Mouse (Mus musculus) gastrocnemius, postnatal 4 days (tissue): ENCODE data around the gene Atxn7l1. TPM values are rescaled to one million over a fixed set of nuclear protein-coding genes. Genes with fewer than 3 reads are reported as not detected.

Experiments used
- DNase-seq, 2 experiments: peaks; one replicate each; pipeline ENCODE4 v3.0.0; 2021 to 2022; ENCODE audit warnings: low spot score in 2 of 2, mixed read lengths in 2 of 2
- total RNA-seq, 2 experiments: library from RNA; stranded (reverse); gene quantifications; 2 replicates each; pipeline ENCODE4 v1.2.3; 2021

Atxn7l1 gene
- total RNA-seq, 2 experiments from 2014 or later: 28.0 to 29.2 TPM

DNA sequence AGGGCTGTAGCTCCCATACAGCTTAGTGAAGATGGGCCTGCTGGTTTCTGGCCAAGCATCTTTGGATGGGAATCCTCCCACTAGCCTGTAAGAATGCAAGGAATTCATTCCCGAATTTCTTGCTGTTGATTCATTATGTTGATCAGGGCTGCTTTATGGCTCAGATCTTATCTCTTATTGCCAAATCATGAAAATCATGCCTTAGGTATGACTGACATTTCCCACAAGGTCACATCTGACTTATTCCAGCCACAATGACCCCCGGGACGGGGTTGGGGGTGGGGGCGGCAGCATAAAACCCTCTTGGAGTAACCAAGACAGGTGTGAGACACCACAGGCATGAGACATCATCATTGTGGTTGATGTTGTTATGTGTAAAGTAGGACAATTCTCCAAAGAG, 34.4 kb downstream of the Atxn7l1 start:
- no peak for DNase-seq

DNA sequence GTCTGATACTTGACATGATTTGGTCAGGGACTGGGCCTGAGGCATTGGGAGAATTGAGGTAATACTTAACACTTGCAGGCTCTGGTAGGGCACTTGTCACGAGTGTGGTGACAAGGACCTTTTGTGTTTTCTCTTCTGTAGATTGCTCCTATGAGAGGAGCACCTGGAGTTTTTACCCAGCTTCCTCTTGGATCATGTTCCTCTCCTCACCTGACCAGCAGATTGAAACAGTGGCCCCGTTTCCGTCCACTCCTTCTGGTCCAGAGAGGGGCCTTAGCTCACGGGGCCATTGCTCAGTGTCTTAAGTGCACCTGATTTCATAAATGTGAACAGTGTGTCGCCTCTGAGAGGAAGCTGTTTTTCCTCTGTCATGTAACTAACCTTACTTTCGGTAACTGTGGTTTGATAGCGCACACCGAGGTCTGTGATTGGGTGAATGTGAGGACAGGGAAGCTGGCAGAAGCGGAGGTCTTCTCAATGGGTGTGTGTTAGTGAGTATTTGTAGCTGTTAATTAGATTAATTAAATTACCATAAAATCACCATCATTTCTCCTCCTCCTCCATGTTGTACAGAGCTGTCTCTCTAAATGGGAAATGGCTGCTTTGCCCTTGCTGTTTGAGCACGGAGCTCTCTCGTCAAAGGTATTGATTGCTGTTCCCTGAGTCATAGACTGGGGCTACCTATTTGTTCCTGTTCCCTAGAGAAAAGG, 35.1 kb downstream of the Atxn7l1 start:
- no peak for DNase-seq

DNA sequence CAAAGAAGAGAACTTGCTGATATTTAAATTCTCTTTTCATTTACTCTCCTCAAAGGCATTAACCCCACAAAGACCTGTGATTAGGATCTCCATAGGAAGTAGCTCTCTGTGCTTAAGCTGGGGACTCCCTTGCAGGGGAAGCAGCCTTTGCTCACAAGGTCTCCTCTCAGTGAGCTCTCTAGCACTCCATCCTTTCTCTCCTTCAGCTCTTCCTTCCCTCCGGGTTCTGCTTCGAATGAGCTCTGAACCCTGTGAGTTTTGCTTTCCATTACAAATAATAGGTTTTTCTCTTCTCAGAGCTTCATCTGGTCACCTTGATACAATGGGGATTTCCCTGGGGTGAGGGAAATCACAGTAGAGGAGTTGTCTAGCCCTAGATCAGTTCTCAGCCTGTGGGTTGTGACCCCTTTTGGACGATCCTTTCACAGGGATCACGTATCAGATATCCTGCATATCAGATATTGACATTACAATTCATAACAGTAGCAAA, 35.7 kb downstream of the Atxn7l1 start:
- no peak for DNase-seq

DNA sequence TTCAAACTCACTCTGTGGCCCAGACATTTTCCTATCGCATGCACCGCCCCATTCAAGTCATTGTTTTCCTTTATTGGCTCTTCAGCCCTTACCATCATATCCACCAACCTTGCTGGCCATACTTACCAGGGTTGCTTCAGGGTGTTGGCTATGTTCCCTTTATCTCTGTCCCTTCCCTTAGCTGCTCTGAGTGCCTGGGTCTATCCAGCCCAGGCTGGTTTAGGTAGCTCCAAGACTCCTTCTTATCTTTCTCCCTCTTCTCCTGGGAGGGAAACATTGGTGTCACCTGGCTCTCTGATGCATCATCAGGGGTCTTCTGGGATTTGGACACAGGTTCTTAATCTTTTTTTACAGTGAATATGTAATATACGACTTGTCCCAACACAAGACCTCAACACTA, 36.6 kb downstream of the Atxn7l1 start:
- no peak for DNase-seq

DNA sequence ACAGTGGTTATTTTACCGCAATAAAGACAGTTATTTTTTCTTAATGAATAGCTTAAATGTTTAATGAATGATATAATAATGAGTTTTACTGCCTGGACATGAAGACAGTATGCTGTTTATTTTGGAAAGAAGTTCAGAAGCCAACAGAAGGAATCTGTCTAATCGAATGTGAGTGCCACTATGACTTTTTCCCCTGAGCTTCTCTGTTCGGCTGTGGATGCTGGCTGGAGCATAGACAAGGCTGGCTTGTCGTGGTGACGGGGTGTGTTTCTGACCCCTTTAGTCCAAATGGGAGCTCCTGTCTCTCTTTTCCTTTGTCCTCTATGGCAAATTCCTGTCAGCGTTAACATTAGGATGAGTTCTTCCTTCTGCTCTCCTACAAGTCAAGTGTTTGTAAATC, 37.6 kb downstream of the Atxn7l1 start:
- no peak for DNase-seq

- no peak for DNase-seq
These were observed 38.8 kb downstream of the Atxn7l1 start for GRCm38 (mm10) chr12:33186331-33186730.

GRCm38 (mm10) chr12:33190133-33190532, 42.6 kb downstream of the Atxn7l1 start:
- DNase-seq: no peak

- no peak for DNase-seq
These were observed 43.1 kb downstream of the Atxn7l1 start for GRCm38 (mm10) chr12:33190633-33191032.

- peak in 1 of 2 experiments; percentile 48 for DNase-seq
These were observed 46.0 kb downstream of the Atxn7l1 start for GRCm38 (mm10) chr12:33193408-33193901.

GRCm38 (mm10) chr12:33195175-33195574, 47.7 kb downstream of the Atxn7l1 start:
- DNase-seq: no peak

- no peak for DNase-seq
These were observed 49.8 kb downstream of the Atxn7l1 start for GRCm38 (mm10) chr12:33197287-33197686.

DNA sequence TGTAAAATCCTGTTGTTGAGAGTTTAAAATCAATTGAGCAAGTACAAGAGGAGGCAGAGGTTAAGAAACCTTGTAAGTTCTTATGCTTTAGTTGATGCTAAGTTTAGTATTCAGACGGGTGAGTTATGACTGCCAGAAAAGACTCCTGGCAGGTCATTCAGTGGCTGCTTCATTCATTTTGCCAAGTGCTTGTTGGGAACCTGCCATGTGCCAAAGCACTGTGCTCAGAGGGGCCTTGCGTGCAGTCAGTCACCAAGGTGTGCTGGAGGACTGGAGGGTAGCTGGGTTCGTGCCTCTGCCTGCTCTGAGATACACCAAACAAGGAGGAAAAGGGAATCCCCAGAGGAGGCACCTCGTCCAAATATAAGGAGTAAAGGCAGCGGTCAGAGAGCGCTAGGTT, 50.3 kb downstream of the Atxn7l1 start:
- no peak for DNase-seq

DNA sequence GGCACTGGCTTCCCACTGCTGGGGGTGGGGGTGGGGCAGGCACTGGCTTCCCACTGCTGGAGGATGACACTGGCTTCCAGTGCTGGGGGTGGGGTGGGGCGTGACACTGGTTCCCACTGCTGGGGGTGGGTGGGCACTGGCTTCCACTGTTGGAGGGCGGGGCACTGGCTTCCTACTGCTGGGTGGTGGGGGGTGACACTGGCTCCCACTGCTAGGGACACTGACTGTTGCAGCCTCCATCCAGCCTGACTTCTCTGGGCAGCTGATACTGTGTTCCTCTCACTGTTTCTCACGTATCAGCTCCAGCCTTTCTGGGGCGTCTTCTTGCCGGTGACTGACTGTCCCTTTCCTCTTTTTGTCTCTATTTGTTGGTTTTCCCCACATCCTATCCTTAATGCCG, 53.6 kb downstream of the Atxn7l1 start:
- DNase-seq: no peak

- DNase-seq: no peak
These were observed 54.2 kb downstream of the Atxn7l1 start for GRCm38 (mm10) chr12:33201491-33202210.

DNA sequence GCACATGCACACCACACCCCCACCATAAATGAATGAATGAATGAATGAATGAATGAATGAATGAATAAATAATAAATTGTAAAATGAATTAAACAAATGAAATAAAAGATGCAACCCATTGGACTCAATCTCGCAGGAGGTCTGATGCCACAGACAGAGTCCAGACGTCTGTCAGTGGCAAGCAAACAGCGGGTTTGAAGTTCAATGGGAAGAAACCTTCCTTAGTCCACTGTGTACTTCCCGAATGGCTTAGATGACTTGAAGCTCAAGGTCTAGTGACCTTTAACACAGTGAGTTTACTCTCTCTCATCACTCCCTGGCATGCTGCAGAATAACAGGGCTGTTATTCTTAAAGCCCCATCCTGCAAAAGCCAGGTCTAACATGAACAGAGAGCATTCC, 57.8 kb downstream of the Atxn7l1 start:
- DNase-seq: no peak

DNA sequence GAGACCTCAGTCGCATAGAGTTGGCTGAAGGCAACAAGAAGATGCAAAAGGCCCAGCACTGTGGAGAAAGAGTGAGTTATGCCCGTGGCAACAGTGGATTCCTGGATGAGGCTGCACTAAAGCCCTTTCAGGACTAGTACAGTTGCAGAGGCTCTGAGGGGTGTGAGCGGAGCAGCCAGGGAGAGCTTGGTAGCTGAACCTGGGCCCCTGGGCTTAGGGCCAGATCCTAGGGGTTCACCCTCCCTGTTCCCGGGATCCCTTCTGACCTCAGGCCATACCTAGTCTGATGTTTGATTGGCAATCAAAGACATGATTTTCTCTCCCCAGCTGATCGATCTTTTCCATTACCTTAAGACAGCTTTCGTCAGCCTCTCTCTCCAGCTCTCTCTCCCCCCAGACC, 58.8 kb downstream of the Atxn7l1 start:
- DNase-seq: no peak

GRCm38 (mm10) chr12:33210856-33211255, 63.4 kb downstream of the Atxn7l1 start:
- no peak for DNase-seq

DNA sequence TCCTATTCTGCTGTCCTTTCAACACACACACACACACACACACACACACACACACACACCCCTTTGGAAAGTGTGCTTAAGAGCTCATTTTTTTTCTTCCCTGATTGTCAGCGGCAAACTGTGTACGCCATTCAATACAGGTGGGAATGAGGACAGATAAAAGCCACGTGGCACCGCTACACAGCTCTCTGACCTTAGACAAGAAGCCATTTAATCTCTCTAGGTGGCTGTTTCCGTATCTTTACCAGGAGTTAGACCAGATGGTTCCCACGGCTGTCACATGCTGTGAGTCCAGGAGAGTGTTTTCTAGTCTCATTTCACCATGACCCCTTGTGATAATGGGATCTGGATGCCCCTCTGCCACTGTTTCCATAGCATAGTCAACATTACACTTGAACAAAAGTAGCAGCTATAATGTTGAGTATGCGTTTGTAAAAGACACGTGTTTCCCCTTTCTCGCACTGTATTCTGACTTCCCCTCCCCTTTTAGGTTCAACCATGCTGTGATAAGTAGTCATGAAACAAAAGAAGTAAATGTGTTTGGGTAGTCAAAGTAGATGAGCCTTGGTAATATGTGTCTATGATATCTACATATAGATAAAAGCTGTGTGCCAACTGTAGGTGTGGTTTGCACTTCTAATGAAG, 70.8 kb downstream of the Atxn7l1 start:
- no peak for DNase-seq

- no peak for DNase-seq
These were observed 71.9 kb downstream of the Atxn7l1 start for GRCm38 (mm10) chr12:33219436-33219835.

DNA sequence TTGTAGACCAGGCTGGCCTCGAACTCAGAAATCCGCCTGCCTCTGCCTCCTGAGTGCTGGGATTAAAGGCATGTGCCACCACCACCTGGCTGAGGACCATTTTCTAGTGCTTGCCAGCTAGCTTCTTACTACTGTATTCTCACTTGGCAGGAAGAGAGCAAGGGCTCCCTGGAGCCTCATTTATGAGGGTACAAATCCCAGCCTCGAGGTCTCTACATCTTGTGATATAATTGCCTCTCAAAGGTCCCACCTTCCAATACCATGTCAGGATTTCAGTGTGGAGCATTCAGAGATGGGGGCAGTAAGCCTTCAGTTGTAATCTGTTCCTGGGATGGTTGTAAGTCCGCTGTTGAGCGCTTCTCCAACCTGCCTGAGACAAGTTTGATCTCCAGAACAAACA, 72.6 kb downstream of the Atxn7l1 start:
- no peak for DNase-seq

DNA sequence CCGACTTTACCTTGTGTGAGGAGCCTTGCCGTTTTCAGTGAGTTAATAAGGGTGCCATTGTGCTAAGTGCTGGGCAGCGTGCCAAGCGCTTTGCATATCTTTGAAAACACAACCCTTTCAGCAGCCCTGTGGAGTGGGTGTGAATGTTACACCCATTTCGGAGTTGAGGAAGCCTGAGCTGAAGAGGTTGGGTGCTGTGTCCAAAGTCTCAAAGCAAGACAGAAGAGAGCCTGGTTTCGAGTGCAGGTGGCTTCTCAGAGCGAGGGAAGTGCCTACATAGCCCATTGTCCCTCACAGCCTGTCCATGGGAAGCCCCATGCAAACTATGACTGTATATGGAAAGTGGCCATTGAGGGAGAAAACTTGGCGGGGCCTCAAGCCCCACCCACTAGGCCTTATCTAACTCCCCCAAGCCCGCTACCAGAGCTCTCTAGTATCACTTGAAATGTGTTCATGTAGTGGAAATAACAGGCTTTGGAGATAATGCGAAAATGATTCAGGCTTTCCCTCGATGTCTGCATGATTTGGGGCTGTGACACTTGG, 73.1 kb downstream of the Atxn7l1 start:
- no peak for DNase-seq

DNA sequence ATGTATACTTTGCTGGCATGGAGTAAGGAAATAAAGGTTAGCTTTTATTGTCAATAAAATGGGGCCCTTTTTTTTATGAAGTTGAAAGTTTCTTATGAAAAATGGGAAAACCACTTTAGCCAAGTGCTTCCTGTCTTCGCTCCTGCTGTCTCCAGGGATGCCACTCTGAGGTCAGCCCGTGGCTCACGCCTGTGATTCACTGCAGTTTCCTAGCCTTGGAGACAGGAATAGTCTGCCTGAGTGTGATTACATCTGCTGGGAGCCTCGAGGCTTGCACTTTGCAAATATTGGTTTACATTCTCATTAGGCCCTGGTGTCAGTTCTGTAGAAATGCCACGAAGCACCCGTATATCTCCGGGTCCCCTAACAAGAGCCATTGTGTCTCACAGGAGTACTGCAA, 74.7 kb downstream of the Atxn7l1 start:
- DNase-seq: no peak
